8 mouse cellular contexts compared by ENCODE assay signal in genomic region chr1:171032691-171033090, GRCm38 (mm10). TPM values are rescaled to one million over a fixed set of nuclear protein-coding genes. Genes with fewer than 3 reads are reported as not detected.
A peak's percentile ranks its signal among the peaks of the same experiment; 100 is the strongest.
DNase-seq lines count a peak whose midpoint lies in the region; ATAC-seq and TF ChIP-seq lines count a peak whose summit lies in the region.

No protein-coding gene starts in this region.

- WGBS in lung, embryonic 14.5 days, result 3% methylated on average over 10 of the region's 10 CpGs
- 3% methylated on average over 10 of the region's 10 CpGs for WGBS in forebrain, postnatal 0 days
- 5% methylated on average over 10 of the region's 10 CpGs for WGBS in midbrain, embryonic 12.5 days

- TF ChIP-seq CTCF in lung, embryonic 14.5 days (IDR thresholded peaks at IDR 0.05; ENCODE audit: low read depth), result no peak
- TF ChIP-seq CTCF in forebrain, postnatal 0 days (IDR thresholded peaks at IDR 0.05; ENCODE audit: low read depth), result no peak

- H3K27ac ChIP-seq in lung, embryonic 14.5 days (ENCODE audit: low read depth), result no peak overlapping the region
- H3K27ac ChIP-seq in forebrain, postnatal 0 days (ENCODE audit: low read depth, low read length), result no peak overlapping the region
- no peak overlapping the region for H3K27ac ChIP-seq in midbrain, embryonic 12.5 days (replicated peaks)

- peak; percentile 34 for DNase-seq in lung, embryonic 14.5 days
- no peak for DNase-seq in lung, postnatal 10 days
- DNase-seq in cerebellum, adult 18-20 months, result peak; percentile 42 to 45
- DNase-seq in forebrain, postnatal 0 days, result peak; percentile 46
- no peak for DNase-seq in ovary, adult 18-20 months (ENCODE audit: low spot score)
- no peak for DNase-seq in kidney, adult 9 months
- no peak for DNase-seq in frontal cortex, postnatal 36 days (ENCODE audit: low spot score in 2 of 2)

- ATAC-seq in lung, embryonic 14.5 days (ENCODE audit: insufficient read depth), result no peak
- ATAC-seq in forebrain, postnatal 0 days, result peak; percentile 19
- peak; percentile 28; the same call in 1 of the 2 replicates for ATAC-seq in midbrain, embryonic 12.5 days (ENCODE audit: low FRiP score, low read depth)

- no peaks in the 10 kb centered on the region; the same call in 1 of the 2 replicates for H3K9me3 ChIP-seq in lung, embryonic 14.5 days (ENCODE audit: low read depth, low read length)
- no peaks in the 10 kb centered on the region for H3K9me3 ChIP-seq in forebrain, postnatal 0 days (ENCODE audit: low read length)
- H3K9me3 ChIP-seq in midbrain, embryonic 12.5 days, result no peaks in the 10 kb centered on the region

- H3K4me3 ChIP-seq in lung, embryonic 14.5 days (ENCODE audit: low read depth, low read length), result peak overlapping the region; percentile 59
- H3K4me3 ChIP-seq in forebrain, postnatal 0 days (ENCODE audit: low read depth, low read length), result peak overlapping the region; percentile 60
- peak overlapping the region; percentile 54 for H3K4me3 ChIP-seq in midbrain, embryonic 12.5 days

- H3K4me2 ChIP-seq in lung, embryonic 14.5 days, result peak overlapping the region; percentile 94
- H3K4me2 ChIP-seq in forebrain, postnatal 0 days (ENCODE audit: low read depth), result peak overlapping the region; percentile 67
- peak overlapping the region; percentile 75 for H3K4me2 ChIP-seq in midbrain, embryonic 12.5 days (replicated peaks)

- H3K9ac ChIP-seq in lung, embryonic 14.5 days, result peak overlapping the region; percentile 38; the same call in 1 of the 2 replicates
- peak overlapping the region; percentile 48 for H3K9ac ChIP-seq in forebrain, postnatal 0 days
- H3K9ac ChIP-seq in midbrain, embryonic 12.5 days (replicated peaks), result peak overlapping the region; percentile 50

- H3K4me1 ChIP-seq in lung, embryonic 14.5 days (ENCODE audit: insufficient read depth), result no peaks in the 10 kb centered on the region
- no peaks in the 10 kb centered on the region for H3K4me1 ChIP-seq in forebrain, postnatal 0 days (ENCODE audit: insufficient read depth)
- H3K4me1 ChIP-seq in midbrain, embryonic 12.5 days, result peaks cover 6% of the 10 kb centered on the region; the same call in 1 of the 2 replicates

- H3K36me3 ChIP-seq in lung, embryonic 14.5 days (ENCODE audit: insufficient read depth), result no peaks in the 10 kb centered on the region
- H3K36me3 ChIP-seq in forebrain, postnatal 0 days (ENCODE audit: insufficient read depth), result no peaks in the 10 kb centered on the region
- no peaks in the 10 kb centered on the region for H3K36me3 ChIP-seq in midbrain, embryonic 12.5 days

- H3K27me3 ChIP-seq in lung, embryonic 14.5 days (ENCODE audit: insufficient read depth, low read length), result no peaks in the 10 kb centered on the region; the same call in none of the 2 replicates
- H3K27me3 ChIP-seq in forebrain, postnatal 0 days (ENCODE audit: insufficient read depth, low read length), result 0 out of 2 replicates have a peak, but pooled peaks cover 7% of the 10 kb centered on the region
- H3K27me3 ChIP-seq in midbrain, embryonic 12.5 days, result peaks cover 52% of the 10 kb centered on the region

RNA-seq across cellular contexts. Expression of gene Fcgr4, which starts 14.0 kb away (rescaled TPM):
- 0.35 and 0.47 TPM in 2 replicates for polyA plus RNA-seq in lung, embryonic 14.5 days (2014; fragmentation: Nextera tagmentation; extraction: Ambion mirVana)
- total RNA-seq in forebrain, postnatal 0 days (2014; rRNA removed), result 0.76 TPM in 1 of 2 replicates, not detected in the other
- 0.44 and 0.67 TPM in 2 replicates for polyA plus RNA-seq in forebrain, postnatal 0 days (2015; fragmentation: Nextera tagmentation; extraction: Ambion mirVana)
- 0.19 TPM in 1 of 2 replicates, not detected in the other for polyA plus RNA-seq in midbrain, embryonic 12.5 days (2016; fragmentation: Nextera tagmentation; extraction: Ambion mirVana)

RNA-seq across cellular contexts. Expression of gene Fcgr3, which starts 32.0 kb away (rescaled TPM):
- polyA plus RNA-seq in lung, embryonic 14.5 days (2014; fragmentation: Nextera tagmentation; extraction: Ambion mirVana), result 10.8 and 14.3 TPM in 2 replicates
- total RNA-seq in forebrain, postnatal 0 days (2014; rRNA removed), result 13.5 and 14.9 TPM in 2 replicates
- polyA plus RNA-seq in forebrain, postnatal 0 days (2015; fragmentation: Nextera tagmentation; extraction: Ambion mirVana), result 13.9 and 14.6 TPM in 2 replicates
- polyA plus RNA-seq in midbrain, embryonic 12.5 days (2016; fragmentation: Nextera tagmentation; extraction: Ambion mirVana), result 5.8 and 9.8 TPM in 2 replicates

RNA-seq across cellular contexts. Expression of gene Fcgr2b, which starts 56.3 kb away (rescaled TPM):
- polyA plus RNA-seq in lung, embryonic 14.5 days (2014; fragmentation: Nextera tagmentation; extraction: Ambion mirVana), result 2.3 and 2.4 TPM in 2 replicates
- 2.2 and 2.3 TPM in 2 replicates for total RNA-seq in forebrain, postnatal 0 days (2014; rRNA removed)
- polyA plus RNA-seq in forebrain, postnatal 0 days (2015; fragmentation: Nextera tagmentation; extraction: Ambion mirVana), result 3.8 and 3.9 TPM in 2 replicates
- 0.27 and 0.33 TPM in 2 replicates for polyA plus RNA-seq in midbrain, embryonic 12.5 days (2016; fragmentation: Nextera tagmentation; extraction: Ambion mirVana)

Comparison
In these comparisons a context has a peak if more than half of its experiments do, and no peak if none do; other contexts are left out.
1. DNase-seq: peak in lung, embryonic 14.5 days (single experiment), cerebellum, adult 18-20 months (2 of 2) and forebrain, postnatal 0 days (single experiment); none in lung, postnatal 10 days (single experiment), ovary, adult 18-20 months (single experiment), kidney, adult 9 months (single experiment) and frontal cortex, postnatal 36 days (0 of 2).
2. Peak in every context shown above with its lines, with median percentiles within 50 percentile points of each other: H3K4me2 ChIP-seq, H3K4me3 ChIP-seq and H3K9ac ChIP-seq.